Mouse (Mus musculus): ENCODE results near the gene Nat8f6. TPM values are rescaled to one million over a fixed set of nuclear protein-coding genes. Genes with fewer than 3 reads are reported as not detected.
"Not testable (repeated sequence)": the region's sequence is repeated elsewhere in the genome, so short reads cannot be mapped to it uniquely, and the experiment has no call there.

Nat8f6 gene
- polyA plus RNA-seq, 1 experiment from 2014 or later: not detected

DNA sequence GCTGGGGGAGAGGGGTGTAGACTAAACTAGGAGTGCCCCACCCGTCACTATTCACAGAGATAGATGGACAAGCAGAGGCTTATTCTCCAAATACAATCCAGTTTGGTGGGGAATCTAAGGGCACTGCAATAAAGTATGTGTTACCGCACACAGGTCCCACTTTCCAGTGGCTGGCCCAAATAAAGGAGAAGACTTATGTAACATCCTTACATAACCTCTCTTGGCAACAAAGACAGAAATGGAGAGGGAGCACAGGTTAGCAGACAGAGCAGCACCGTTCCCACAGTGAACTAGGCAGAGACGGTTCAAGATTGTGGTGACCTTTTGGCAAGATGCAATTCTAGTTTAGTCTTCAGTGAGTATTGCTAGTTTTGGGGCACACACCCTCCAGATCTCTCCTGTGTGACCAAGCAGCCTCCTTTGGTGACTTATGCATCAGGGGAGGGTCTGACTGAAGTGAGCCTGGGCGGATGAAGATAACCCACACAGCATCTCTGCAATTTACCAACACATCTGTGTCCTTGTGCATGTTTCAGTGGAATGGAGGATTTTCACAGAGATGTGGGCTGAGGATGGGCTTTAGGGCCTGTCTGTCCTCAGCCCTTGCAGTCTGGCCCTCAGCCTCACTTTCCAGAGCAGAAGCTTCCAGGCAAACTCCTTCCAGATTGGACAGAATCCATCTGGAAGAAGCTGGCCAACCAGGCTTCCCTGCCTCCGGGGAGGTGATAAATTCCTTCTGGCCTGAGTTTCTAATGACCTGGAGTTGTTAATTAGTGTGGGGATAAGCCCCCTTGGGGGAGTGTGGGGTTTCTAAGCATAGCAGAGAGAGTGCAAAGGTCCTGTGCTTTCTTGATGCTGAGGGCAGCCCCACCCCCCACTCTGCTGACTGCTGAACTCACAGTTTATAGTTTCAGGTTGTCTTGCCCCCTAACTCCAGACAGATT is 57.4 kb downstream of the Nat8f6 start:
- H3K36me3 ChIP-seq; H3K27ac ChIP-seq; ATAC-seq (ENCODE audit: insufficient number of reproducible peaks, insufficient read depth, low FRiP score, low TSS enrichment); H3K9me3 ChIP-seq; H3K4me2 ChIP-seq (replicated peaks); H3K4me3 ChIP-seq; H3K9ac ChIP-seq; H3K4me1 ChIP-seq; H3K27me3 ChIP-seq: not testable (repeated sequence)
- WGBS: 75% methylated on average over 5 of the region's 6 CpGs

DNA sequence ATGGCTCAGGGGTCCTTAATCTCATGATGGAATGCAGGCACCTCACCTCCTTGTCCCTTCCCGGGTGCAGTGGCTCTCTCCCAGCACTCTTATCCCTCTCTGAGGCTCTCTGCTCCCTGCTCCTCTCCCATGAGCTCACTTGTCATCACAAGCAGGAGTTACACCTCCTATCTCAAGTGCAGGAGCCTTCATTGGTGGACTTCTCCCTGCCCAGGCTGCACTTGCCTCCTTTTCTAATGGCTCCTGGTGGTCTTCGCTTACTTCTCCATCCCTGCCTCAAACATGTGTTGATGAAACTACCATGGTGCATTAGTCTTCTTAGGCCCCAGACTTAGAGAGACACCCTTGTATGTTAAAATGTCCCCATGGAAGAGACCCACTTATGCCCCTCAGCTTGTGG is 58.1 kb downstream of the Nat8f6 start:
- H3K4me3 ChIP-seq; H3K9ac ChIP-seq; H3K4me1 ChIP-seq; H3K27ac ChIP-seq; H3K36me3 ChIP-seq; H3K9me3 ChIP-seq; ATAC-seq (ENCODE audit: insufficient number of reproducible peaks, insufficient read depth, low FRiP score, low TSS enrichment); H3K27me3 ChIP-seq; H3K4me2 ChIP-seq (replicated peaks): not testable (repeated sequence)
- 90% methylated on average over 2 of the region's 2 CpGs for WGBS

Small RNA genes within 50 kb of the gene (microRNA-seq; reads per million reads assigned to microRNA genes)
- gene Mir6375: not detected

Other genes with a start within 250 kb of the Nat8f6 start
- 8.5 and 8.7 TPM in 2 replicates for gene Alms1, start 233.4 kb downstream of the Nat8f6 start, polyA plus RNA-seq (2016; fragmentation: Nextera tagmentation; extraction: Ambion mirVana)
- gene Nat8f7, start 107.7 kb downstream of the Nat8f6 start, polyA plus RNA-seq (2016; fragmentation: Nextera tagmentation; extraction: Ambion mirVana): not detected in 2 replicates
- 0.10 and 0.23 TPM in 2 replicates for gene Nat8f3, start 55.2 kb downstream of the Nat8f6 start, polyA plus RNA-seq (2016; fragmentation: Nextera tagmentation; extraction: Ambion mirVana)
- not detected in 2 replicates for gene Nat8f5, start within 50 bp of the Nat8f6 start, polyA plus RNA-seq (2016; fragmentation: Nextera tagmentation; extraction: Ambion mirVana)
- gene Nat8, start 11.1 kb upstream of the Nat8f6 start, polyA plus RNA-seq (2016; fragmentation: Nextera tagmentation; extraction: Ambion mirVana): not detected in 2 replicates
- not detected in 2 replicates for gene Nat8f2, start 48.2 kb upstream of the Nat8f6 start, polyA plus RNA-seq (2016; fragmentation: Nextera tagmentation; extraction: Ambion mirVana)
- gene Nat8f4, start 83.9 kb upstream of the Nat8f6 start, polyA plus RNA-seq (2016; fragmentation: Nextera tagmentation; extraction: Ambion mirVana): 3.5 and 3.6 TPM in 2 replicates
- gene Tprkb, start 90.9 kb upstream of the Nat8f6 start, polyA plus RNA-seq (2016; fragmentation: Nextera tagmentation; extraction: Ambion mirVana): 38.9 and 41.3 TPM in 2 replicates
- gene Nat8f1, start 94.7 kb upstream of the Nat8f6 start, polyA plus RNA-seq (2016; fragmentation: Nextera tagmentation; extraction: Ambion mirVana): 7.2 and 8.3 TPM in 2 replicates
- gene Dusp11, start 140.7 kb upstream of the Nat8f6 start, polyA plus RNA-seq (2016; fragmentation: Nextera tagmentation; extraction: Ambion mirVana): 51.3 and 51.4 TPM in 2 replicates
- gene Figla, start 195.2 kb upstream of the Nat8f6 start, polyA plus RNA-seq (2016; fragmentation: Nextera tagmentation; extraction: Ambion mirVana): not detected in 2 replicates
- gene Add2, start 207.7 kb upstream of the Nat8f6 start, polyA plus RNA-seq (2016; fragmentation: Nextera tagmentation; extraction: Ambion mirVana): 20.0 and 22.2 TPM in 2 replicates

All from embryonic facial prominence, embryonic 12.5 days (tissue).